Mouse (Mus musculus) skeletal muscle tissue, postnatal 0 days (tissue): Measurements from ENCODE around the gene Tyw1. TPM values are rescaled to one million over a fixed set of nuclear protein-coding genes. Genes with fewer than 3 reads are reported as not detected.

Experiments
- polyA plus RNA-seq: library from polyadenylated mRNA; unstranded; fragments of >200 nt; fragmentation: Nextera tagmentation; extraction: Ambion mirVana; gene quantifications from 2 replicates; pipeline ENCODE4 v1.2.1, GENCODE M21; 2015

Gene Tyw1
- 11.2 and 11.5 TPM in 2 replicates for polyA plus RNA-seq

DNA sequence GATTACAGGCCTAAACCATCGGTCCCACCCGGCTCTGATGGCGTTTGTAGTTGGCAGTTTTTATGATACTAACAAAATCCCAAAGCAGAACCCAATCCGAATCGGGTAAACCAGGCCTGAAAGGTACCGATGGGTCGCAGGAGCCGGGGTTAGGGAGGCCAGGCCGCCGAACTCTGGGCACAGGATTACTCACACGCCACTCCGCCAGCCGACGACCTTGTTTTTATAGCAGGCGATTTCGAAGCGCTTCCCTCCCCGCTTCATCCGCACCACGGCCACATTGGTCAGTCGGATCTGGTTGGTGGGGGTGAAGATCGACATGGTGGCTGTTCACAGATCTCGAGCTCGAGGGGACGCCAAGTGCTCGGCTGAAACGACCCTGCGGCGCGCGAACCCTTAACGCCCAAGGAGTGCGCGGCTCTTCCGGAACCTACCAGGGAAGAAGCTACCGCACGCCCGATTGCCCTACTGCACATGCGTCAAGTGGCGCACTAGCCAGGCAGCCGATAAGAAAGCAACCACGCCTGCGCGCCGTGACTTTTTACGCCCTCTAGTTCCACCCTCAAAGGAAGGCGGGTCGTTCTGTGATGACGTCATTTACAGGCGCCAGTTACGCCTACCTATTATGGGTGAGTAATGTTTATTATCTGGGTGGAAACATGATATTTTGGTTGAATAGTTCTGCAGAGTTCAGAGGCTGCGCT is at the start of gene Tyw1, which contains the start of gene Sbds:
Tyw1 (plus strand) TSS at position 603 of the 704 bp plus-strand sequence.
Sbds (minus strand) TSS at position 514 of the 704 bp plus-strand sequence.

DNA sequence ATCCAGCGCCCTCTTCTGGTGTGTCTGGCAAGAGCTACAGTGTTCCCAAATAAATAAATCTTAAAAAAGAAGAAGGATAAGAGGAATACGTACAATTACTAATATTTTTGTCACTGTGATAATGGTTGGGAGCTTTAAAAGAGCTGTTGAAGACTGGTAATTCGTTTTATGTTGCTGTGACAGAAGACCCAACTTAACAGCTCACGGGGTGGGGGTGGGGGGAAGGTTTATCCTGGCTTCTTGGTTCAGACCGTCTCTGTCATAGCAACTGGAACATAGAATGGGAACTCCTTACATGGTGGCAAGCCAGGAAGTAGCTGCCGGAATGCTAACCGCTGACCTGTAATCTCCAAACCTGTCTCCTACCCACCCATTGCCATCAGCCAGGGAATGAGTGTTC is 38.6 kb upstream of the Tyw1 start, which contains the start of gene Tmem248:
Tmem248 (plus strand) TSS at position 301 of the 400 bp plus-strand sequence.

DNA sequence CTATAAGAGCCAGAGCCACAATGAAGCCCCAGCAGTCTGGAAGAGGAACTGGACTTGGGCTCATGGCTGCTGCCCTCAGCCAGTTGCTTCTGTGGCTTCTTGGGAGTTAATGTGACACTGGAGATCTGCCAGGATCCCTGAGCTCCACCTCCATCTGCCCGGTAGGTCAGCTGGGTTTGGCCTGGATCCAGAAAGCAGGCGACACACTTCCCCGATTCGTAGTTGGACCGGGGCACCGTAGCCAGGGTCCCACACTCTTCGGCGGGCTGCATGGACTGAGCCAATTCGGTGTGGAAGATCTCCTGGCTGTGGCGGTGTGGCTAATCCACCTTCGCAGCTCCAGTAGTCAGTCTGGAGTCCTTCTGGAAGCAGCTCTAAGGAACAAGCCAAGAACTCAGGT is 113.8 kb downstream of the Tyw1 start, which contains the start of gene Caln1:
Caln1 (plus strand) TSS at position 219 of the 400 bp plus-strand sequence.

DNA sequence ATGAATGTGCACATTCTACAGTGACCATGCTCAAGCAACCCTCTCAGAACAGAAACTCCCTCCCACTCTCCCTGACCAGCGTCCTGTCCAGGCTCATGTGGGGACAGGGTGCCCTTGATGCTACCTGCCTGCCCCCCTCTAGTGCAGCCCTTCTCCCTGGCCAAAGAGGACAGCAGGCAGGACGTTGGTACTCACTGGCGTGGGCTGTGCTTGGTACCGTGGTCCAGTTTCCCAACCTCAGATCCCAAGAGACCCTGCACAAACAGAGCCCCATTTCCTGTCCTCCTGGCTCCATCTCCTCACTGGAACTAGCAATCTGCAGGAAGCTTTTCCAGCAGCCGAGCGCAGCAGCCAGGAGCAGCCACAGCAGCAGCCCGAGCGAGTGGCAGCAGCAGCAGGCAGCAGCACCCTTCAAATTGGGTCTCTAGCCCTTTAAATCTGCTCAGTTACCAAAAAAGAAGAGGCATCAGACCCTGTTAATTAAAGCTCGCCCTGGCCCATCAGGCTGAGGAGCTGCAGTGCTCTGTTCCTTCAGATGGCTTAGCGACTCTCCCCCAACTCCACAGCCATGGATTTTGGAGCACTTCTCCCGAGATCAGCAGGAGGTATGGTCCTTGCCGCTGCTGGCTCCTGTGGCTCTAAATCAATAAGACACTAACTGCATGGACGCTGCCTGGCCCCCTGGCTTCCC is 128.9 kb downstream of the Tyw1 start, which contains the start of gene A330070K13Rik:
A330070K13Rik (minus strand) TSS at position 410 of the 691 bp plus-strand sequence.

Other genes with a start within 250 kb of the Tyw1 start
- gene Asl, start 226.4 kb upstream of the Tyw1 start, polyA plus RNA-seq: 17.4 and 21.2 TPM in 2 replicates
- gene Crcp, start 226.3 kb upstream of the Tyw1 start, polyA plus RNA-seq: 15.9 and 19.2 TPM in 2 replicates
- gene Tpst1, start 182.3 kb upstream of the Tyw1 start, polyA plus RNA-seq: 51.3 and 59.1 TPM in 2 replicates
- gene Kctd7, start 110.8 kb upstream of the Tyw1 start, polyA plus RNA-seq: 3.4 and 4.0 TPM in 2 replicates
- 27.0 and 30.5 TPM in 2 replicates for gene Rabgef1, start 83.8 kb upstream of the Tyw1 start, polyA plus RNA-seq
- gene Tmem248, start 38.5 kb upstream of the Tyw1 start, polyA plus RNA-seq: 23.5 and 28.9 TPM in 2 replicates
- 44.0 and 50.8 TPM in 2 replicates for gene Sbds, start 89 bp upstream of the Tyw1 start, polyA plus RNA-seq
- gene Caln1, start 113.8 kb downstream of the Tyw1 start, polyA plus RNA-seq: 0.12 TPM in 1 of 2 replicates, not detected in the other
- not detected in 2 replicates for gene A330070K13Rik, start 129.0 kb downstream of the Tyw1 start, polyA plus RNA-seq